Mouse (Mus musculus): ENCODE measurements around the gene Ncoa5. TPM values are rescaled to one million over a fixed set of nuclear protein-coding genes. Genes with fewer than 3 reads are reported as not detected.

Ncoa5 gene
- polyA plus RNA-seq, 1 experiment from 2014 or later, result 137 TPM

DNA sequence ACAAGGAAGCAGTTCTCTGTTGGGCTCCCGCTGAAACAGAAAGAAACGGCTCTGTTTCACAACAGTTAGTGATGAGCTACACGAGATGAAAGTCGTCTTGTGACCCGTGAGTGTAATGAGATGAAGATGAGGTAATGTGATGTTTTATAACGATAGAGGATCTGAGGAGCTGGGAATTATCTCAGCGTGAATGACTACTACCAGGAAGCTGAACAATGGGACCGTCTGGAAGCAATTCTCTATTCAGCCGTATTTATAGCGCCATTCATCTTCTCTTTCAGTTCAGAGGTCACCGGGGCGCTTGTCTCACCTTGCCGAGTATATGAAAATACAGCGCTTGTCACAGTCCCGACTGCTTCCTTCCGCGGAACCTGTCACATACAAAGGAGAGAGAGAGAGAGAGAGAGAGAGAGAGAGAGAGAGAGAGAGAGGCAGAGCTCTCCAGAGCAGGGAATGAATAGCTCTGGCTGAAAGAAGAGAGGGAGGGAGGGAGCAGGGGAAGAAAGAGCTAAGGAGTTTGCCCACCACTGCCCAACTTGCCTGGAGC, 8.5 kb upstream of the Ncoa5 start:
- Histone ChIP-seq H3K4me2 (replicated peaks) (peak overlapping the region; percentile 44), H3K36me3 (no peaks in the 10 kb centered on the region), H3K4me3 (replicated peaks) (peak overlapping the region; percentile 19), H3K9me3 (no peaks in the 10 kb centered on the region), H3K9ac (replicated peaks) (peak overlapping the region; percentile 43), H3K4me1 (replicated peaks) (peaks cover 15% of the 10 kb centered on the region), H3K27ac (peak overlapping the region; percentile 71), H3K27me3 (no peaks in the 10 kb centered on the region)
- 4% methylated on average over 17 of the region's 17 CpGs for WGBS
- peak; percentile 70 for ATAC-seq

DNA sequence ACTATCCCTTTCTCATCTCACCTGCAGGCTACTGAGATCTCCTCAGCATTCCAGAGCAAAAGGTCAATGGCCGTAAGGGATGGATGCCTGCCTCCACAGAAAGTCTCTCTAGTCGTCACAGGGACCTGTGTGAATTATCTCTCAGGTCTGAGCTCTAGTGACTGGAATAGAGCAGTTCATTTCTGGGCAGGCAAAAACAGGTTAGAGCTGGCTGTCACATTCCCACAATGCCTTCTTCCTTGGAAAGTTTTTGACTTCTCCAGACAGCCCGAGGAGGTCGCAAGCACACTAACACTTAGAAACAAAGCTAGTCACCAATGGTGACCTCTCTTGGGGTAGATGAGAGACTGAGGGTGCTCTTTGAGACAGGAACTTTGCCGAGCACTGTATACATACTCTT, 7.5 kb upstream of the Ncoa5 start:
- Histone ChIP-seq H3K4me3 (replicated peaks) (no peak overlapping the region), H3K9ac (replicated peaks) (no peak overlapping the region), H3K27me3 (no peaks in the 10 kb centered on the region), H3K4me1 (replicated peaks) (peaks cover 15% of the 10 kb centered on the region), H3K9me3 (no peaks in the 10 kb centered on the region), H3K27ac (0 out of 2 replicates have a peak overlapping the region, but pooled peaks have one; percentile 71), H3K36me3 (no peaks in the 10 kb centered on the region), H3K4me2 (replicated peaks) (no peak overlapping the region)
- ATAC-seq, result no peak
- 84% methylated on average over 5 of the region's 5 CpGs for WGBS

DNA sequence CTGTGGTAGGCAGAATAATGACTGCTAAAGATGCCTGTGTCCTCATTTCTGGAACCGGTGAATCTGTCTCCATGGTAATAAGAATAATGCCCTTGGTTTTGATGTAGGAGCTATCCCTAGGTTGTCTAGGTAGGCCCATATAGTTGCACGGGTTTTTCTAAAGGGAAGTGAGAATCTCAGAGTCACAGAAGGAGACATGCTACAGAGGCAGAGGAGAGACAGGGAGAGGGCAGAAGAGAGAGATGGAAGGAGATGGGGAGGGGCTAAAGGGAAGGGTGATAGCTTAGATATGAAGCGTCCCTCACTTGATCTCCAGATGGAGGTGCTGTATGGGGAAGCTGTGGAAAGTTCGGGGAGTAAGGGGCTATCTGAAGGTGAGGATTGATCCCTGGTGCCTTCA, 2.7 kb upstream of the Ncoa5 start:
- no peak overlapping the region for H3K4me2 ChIP-seq (replicated peaks)
- ATAC-seq, result no peak
- H3K27me3 ChIP-seq, result no peaks in the 10 kb centered on the region
- H3K36me3 ChIP-seq, result no peaks in the 10 kb centered on the region
- no peaks in the 10 kb centered on the region for H3K9me3 ChIP-seq
- H3K9ac ChIP-seq (replicated peaks), result no peak overlapping the region
- 71% methylated on average over 4 of the region's 4 CpGs for WGBS
- H3K4me1 ChIP-seq (replicated peaks), result peaks cover 19% of the 10 kb centered on the region
- no peak overlapping the region for H3K27ac ChIP-seq
- no peak overlapping the region for H3K4me3 ChIP-seq (replicated peaks)

DNA sequence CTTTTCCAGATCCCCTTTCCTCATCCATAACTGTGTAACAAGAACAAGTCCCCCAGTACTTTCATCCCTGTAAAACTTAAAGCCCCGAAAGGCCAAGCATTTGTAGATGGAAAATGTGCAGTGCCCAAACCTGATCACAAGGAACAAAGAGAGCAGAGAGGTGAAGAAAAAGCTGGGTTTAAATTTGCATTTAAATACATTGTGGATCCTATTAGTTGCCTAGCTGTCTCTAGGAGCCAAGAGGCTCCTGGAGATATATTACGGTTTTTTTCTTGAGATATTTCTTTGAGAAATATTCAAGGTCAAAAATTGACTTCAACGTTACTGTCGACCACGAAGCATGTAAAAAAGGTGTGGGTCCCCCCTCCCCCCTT, 378 bp upstream of the Ncoa5 start:
- no peaks in the 10 kb centered on the region for H3K36me3 ChIP-seq
- H3K27ac ChIP-seq, result peak overlapping the region; percentile 96
- peaks cover 40% of the 10 kb centered on the region for H3K4me1 ChIP-seq (replicated peaks)
- H3K4me2 ChIP-seq (replicated peaks), result peak overlapping the region; percentile 36
- WGBS, result 7% methylated on average over 5 of the region's 5 CpGs
- no peaks in the 10 kb centered on the region for H3K27me3 ChIP-seq
- H3K9me3 ChIP-seq, result no peaks in the 10 kb centered on the region
- H3K4me3 ChIP-seq (replicated peaks), result peak overlapping the region; percentile 96; the same call in 1 of the 2 replicates
- H3K9ac ChIP-seq (replicated peaks), result no peak overlapping the region
- no peak for ATAC-seq

DNA sequence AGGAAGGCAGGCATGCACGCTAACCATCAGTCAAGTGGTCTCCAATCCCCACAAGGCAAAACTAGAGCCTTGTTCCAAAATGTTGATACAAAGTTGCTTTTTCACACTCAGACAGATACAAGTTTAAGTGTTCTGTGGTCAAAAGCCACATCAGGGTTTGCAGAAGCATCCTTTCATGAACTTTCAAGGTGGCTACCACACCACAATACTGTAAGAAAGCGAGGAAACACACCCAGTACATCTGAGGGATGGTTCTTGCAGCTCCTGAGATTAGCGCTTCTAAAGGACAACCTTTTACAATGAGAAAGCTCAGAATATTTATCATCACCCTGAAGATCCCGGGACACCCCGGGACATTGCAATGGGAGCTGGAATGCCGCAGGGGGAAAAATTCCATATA, 1.4 kb downstream of the Ncoa5 start:
- H3K27ac ChIP-seq, result no peak overlapping the region
- no peaks in the 10 kb centered on the region for H3K36me3 ChIP-seq
- peak overlapping the region; percentile 99 for H3K9ac ChIP-seq (replicated peaks)
- 46% methylated on average over 6 of the region's 6 CpGs for WGBS
- H3K4me2 ChIP-seq (replicated peaks), result peak overlapping the region; percentile 76
- ATAC-seq, result no peak
- no peaks in the 10 kb centered on the region for H3K27me3 ChIP-seq
- no peaks in the 10 kb centered on the region for H3K9me3 ChIP-seq
- H3K4me3 ChIP-seq (replicated peaks), result peak overlapping the region; percentile 96
- peaks cover 51% of the 10 kb centered on the region for H3K4me1 ChIP-seq (replicated peaks)

DNA sequence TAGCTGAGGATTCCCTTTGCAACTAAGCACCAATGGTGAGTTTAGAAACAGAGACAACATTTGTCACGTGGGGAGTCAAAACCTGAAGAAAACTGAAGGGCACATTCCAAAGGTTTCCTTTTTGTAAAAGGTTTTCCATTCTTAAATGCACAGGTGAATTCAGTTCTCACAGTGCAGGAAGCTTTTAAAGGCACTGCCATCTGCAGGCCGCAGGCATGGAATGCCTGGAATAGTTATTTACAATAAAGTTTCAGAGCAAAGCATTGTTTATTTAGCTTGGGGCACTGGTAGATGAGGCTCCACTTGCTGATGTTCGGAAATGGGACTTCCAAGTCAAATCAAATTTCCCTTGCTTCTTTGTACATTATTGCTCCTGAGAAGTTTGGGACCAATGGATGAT, 2.1 kb downstream of the Ncoa5 start:
- H3K27me3 ChIP-seq, result no peaks in the 10 kb centered on the region
- no peak overlapping the region for H3K27ac ChIP-seq
- peak overlapping the region; percentile 99 for H3K9ac ChIP-seq (replicated peaks)
- H3K36me3 ChIP-seq, result no peaks in the 10 kb centered on the region
- H3K4me3 ChIP-seq (replicated peaks), result peak overlapping the region; percentile 96
- peaks cover 51% of the 10 kb centered on the region for H3K4me1 ChIP-seq (replicated peaks)
- H3K9me3 ChIP-seq, result no peaks in the 10 kb centered on the region
- 58% methylated on average over 3 of the region's 3 CpGs for WGBS
- peak overlapping the region; percentile 76 for H3K4me2 ChIP-seq (replicated peaks)
- ATAC-seq, result no peak

DNA sequence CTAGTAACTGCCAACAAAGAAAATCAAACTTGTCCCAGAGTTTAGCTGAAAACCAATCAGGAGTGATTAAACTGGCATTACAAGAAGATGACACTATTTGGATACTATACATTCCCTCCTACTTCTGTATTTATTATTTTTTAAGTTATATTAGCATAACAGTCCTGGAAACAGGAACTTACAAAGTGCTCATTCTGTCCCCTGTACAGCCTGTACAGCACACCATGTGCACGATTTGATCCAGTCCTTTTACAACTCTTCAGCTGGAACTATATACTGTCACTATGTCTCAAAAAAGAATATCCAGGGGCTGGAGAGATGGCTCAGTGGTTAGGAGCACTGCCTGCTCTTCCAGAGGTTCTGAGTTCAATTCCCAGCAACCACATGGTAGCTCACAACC, 7.5 kb downstream of the Ncoa5 start:
- no peak for ATAC-seq
- no peaks in the 10 kb centered on the region for H3K27me3 ChIP-seq
- WGBS, result 84% methylated on average over 1 of the region's 1 CpGs

DNA sequence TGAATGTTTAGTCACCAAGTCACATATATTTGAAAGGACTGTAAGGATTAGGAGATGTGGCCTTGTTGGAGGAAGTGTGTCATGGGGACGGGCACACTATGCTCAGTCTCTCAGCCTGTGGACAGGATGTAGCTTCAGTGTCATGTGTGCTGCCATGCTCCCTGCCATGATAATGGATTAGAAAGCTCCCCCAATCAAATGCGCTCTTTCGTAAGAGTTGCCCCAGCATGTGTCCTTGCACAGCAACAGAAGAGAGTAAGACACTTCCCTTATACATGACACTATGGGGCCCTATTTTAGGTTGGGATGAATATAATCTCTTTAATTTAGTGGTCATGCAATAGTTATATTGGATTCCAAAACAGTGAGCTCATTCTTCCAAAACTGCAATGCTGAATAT, 14.2 kb downstream of the Ncoa5 start:
- Histone ChIP-seq H3K27ac (no peak overlapping the region), H3K4me2 (replicated peaks) (no peak overlapping the region), H3K4me3 (replicated peaks) (no peak overlapping the region), H3K27me3 (no peaks in the 10 kb centered on the region), H3K4me1 (replicated peaks) (0 out of 2 replicates have a peak, but pooled peaks cover 5% of the 10 kb centered on the region), H3K9me3 (no peaks in the 10 kb centered on the region), H3K9ac (replicated peaks) (no peak overlapping the region), H3K36me3 (peaks cover 41% of the 10 kb centered on the region)
- 71% methylated on average over 3 of the region's 3 CpGs for WGBS
- no peak for ATAC-seq

More for the DNA sequence above, 7.5 kb downstream of the Ncoa5 start:
- Histone ChIP-seq H3K27ac (no peak overlapping the region), H3K9me3 (no peaks in the 10 kb centered on the region), H3K9ac (replicated peaks) (no peak overlapping the region), H3K4me1 (replicated peaks) (peaks cover 47% of the 10 kb centered on the region), H3K4me3 (replicated peaks) (no peak overlapping the region), H3K4me2 (replicated peaks) (no peak overlapping the region), H3K36me3 (peaks cover 8% of the 10 kb centered on the region)

DNA sequence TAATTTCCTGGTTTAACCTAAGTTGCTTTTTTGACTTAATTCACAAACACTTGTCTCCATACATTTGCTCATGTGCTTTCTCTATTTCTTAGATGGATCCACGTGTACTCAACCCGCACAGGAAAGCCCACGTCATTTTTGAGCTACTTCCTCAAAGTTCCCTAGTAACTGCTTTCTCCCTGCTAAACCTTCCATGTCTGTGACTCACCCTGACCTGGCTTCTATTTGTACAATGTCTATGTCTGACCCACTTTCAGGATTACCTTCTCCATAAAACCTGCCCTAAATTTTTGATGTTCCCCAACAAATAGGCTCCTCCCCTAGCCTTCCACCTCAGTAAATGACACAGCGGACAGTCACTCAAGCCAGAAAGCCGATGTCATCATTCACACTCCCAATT, 19.7 kb downstream of the Ncoa5 start:
- Histone ChIP-seq H3K4me2 (replicated peaks) (no peak overlapping the region), H3K27me3 (no peaks in the 10 kb centered on the region), H3K4me3 (replicated peaks) (no peak overlapping the region), H3K9ac (replicated peaks) (no peak overlapping the region), H3K36me3 (peaks cover 58% of the 10 kb centered on the region), H3K27ac (no peak overlapping the region), H3K4me1 (replicated peaks) (no peaks in the 10 kb centered on the region), H3K9me3 (no peaks in the 10 kb centered on the region)
- 96% methylated on average over 5 of the region's 5 CpGs for WGBS
- no peak for ATAC-seq

DNA sequence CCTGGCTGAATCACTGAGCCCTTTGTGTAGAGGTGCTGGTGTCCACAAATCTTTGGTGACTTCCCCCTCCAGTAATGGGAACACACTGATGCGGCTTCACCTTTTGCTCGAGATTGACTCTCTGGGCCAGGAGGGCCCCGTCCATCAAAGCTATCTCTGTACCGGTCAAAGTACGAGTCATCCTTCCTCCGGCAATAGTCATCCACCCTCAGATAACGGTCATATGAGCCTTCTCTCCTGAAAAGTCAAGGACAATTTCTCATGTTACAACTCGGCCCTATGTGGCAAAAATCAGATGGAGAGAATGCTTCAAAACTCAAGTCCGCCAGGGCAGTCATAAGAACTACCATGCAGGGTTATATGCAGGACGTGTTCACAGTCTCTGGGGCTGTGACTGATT, 24.3 kb downstream of the Ncoa5 start:
- WGBS, result 91% methylated on average over 10 of the region's 10 CpGs
- Histone ChIP-seq H3K9me3 (no peaks in the 10 kb centered on the region), H3K9ac (replicated peaks) (no peak overlapping the region), H3K36me3 (peaks cover 82% of the 10 kb centered on the region), H3K4me1 (replicated peaks) (no peaks in the 10 kb centered on the region), H3K4me3 (replicated peaks) (no peak overlapping the region), H3K27ac (no peak overlapping the region), H3K4me2 (replicated peaks) (no peak overlapping the region), H3K27me3 (no peaks in the 10 kb centered on the region)
- no peak for ATAC-seq

DNA sequence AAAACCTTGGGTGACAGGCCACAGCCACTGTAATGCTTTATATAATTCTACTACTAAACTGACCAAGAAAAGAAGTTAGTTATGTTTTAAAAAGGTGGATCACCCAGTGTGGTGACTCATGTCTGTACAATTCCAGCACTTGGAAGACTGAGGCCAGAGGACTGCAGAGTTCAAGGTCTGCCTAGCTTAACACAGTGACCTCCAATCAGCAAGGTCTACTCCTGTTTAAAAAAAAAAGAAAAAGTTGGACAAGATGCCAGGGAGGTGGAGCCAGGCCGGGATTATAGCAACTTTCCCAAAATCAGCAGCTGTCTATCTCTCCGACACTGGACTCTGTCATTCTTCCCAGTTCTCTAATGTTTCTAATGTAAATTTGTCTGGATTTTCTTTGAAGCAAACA, 25.1 kb downstream of the Ncoa5 start:
- Histone ChIP-seq H3K36me3 (peaks cover 90% of the 10 kb centered on the region), H3K4me1 (replicated peaks) (no peaks in the 10 kb centered on the region), H3K4me2 (replicated peaks) (no peak overlapping the region), H3K27me3 (no peaks in the 10 kb centered on the region), H3K9ac (replicated peaks) (no peak overlapping the region), H3K4me3 (replicated peaks) (no peak overlapping the region), H3K27ac (no peak overlapping the region), H3K9me3 (no peaks in the 10 kb centered on the region)
- 90% methylated on average over 2 of the region's 2 CpGs for WGBS
- no peak for ATAC-seq

DNA sequence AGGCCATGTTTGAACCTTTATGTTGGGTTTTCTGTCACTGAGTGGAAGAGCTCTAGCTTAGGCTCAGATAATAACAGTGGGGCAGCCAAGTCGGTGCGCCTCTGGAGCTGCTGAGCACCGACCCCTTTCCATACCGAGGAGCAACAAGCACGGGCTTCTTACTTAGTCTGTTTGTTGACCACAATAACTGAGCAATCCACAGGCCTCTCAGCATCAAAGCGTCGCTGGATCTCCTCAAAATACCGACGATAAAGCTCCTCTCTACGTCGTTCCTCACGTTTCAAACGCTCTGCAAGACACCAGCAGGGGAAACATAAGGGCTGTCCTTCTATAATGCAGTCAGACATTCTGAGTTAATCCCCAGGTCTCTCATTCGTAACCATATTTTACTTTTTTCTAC, 25.5 kb downstream of the Ncoa5 start:
- 95% methylated on average over 14 of the region's 14 CpGs for WGBS

DNA sequence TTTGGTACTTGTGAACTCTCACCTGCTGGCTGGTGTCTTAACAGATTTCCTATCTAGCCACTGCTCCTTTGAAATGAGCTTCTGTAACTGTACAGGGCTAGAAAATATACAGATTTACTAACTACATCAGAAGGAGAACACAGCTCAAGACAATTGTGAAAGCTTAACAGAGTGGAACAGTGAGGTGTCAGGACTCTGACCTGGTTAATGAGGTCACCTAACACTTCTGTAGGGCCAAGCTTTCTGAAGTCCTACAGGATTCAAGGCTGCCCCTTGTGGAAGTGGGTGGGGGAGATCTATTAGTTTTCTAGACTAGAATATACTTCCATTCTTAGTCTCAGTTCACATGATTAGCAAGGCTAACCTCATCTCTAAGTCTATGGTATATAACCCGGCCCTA, 26.7 kb downstream of the Ncoa5 start:
- Histone ChIP-seq H3K36me3 (peaks cover 100% of the 10 kb centered on the region), H3K4me2 (replicated peaks) (no peak overlapping the region), H3K9me3 (no peaks in the 10 kb centered on the region), H3K27ac (no peak overlapping the region), H3K4me3 (replicated peaks) (no peak overlapping the region), H3K9ac (replicated peaks) (no peak overlapping the region), H3K27me3 (no peaks in the 10 kb centered on the region), H3K4me1 (replicated peaks) (no peaks in the 10 kb centered on the region)
- no peak for ATAC-seq
- WGBS, result 97% methylated on average over 1 of the region's 1 CpGs

More for the DNA sequence above, 25.5 kb downstream of the Ncoa5 start:
- no peak for ATAC-seq
- H3K9ac ChIP-seq (replicated peaks), result no peak overlapping the region
- no peaks in the 10 kb centered on the region for H3K27me3 ChIP-seq
- H3K4me2 ChIP-seq (replicated peaks), result no peak overlapping the region
- H3K9me3 ChIP-seq, result no peaks in the 10 kb centered on the region
- H3K36me3 ChIP-seq, result peaks cover 94% of the 10 kb centered on the region
- no peaks in the 10 kb centered on the region for H3K4me1 ChIP-seq (replicated peaks)
- H3K27ac ChIP-seq, result no peak overlapping the region
- no peak overlapping the region for H3K4me3 ChIP-seq (replicated peaks)

Measured in midbrain, embryonic 13.5 days (tissue).